Mouse (Mus musculus) ZHBTc4 (cell line): ENCODE data around the gene Golga4.
"Not testable (repeated sequence)": the region's sequence is repeated elsewhere in the genome, so short reads cannot be mapped to it uniquely, and the experiment has no call there.

Experiments
- DNase-seq: peaks from one replicate; pipeline ENCODE4 v3.0.0-alpha.2; 2011; ENCODE audit warnings: low read depth, low spot score

Golga4 gene

GRCm38 (mm10) chr9:118585998-118586397 is 79.9 kb downstream of the Golga4 start:
- no peak for DNase-seq

- DNase-seq = no peak
These were observed 81.0 kb downstream of the Golga4 start for GRCm38 (mm10) chr9:118587115-118587514.

- peak; percentile 46 for DNase-seq
These were observed 83.2 kb downstream of the Golga4 start for GRCm38 (mm10) chr9:118589249-118589648.

GRCm38 (mm10) chr9:118590230-118590629 is 84.2 kb downstream of the Golga4 start:
- no peak for DNase-seq

- DNase-seq = no peak
These were observed 85.6 kb downstream of the Golga4 start for GRCm38 (mm10) chr9:118591633-118592032.

- peak; percentile 83 for DNase-seq
These were observed 86.7 kb downstream of the Golga4 start for GRCm38 (mm10) chr9:118592585-118593249.

- no peak for DNase-seq
These were observed 87.4 kb downstream of the Golga4 start for GRCm38 (mm10) chr9:118593443-118593842.

GRCm38 (mm10) chr9:118596767-118597166 is 90.7 kb downstream of the Golga4 start:
- peak; percentile 42 for DNase-seq

- DNase-seq = not testable (repeated sequence)
These were observed 94.3 kb downstream of the Golga4 start for GRCm38 (mm10) chr9:118600393-118600792.

- peak; percentile 85 for DNase-seq
These were observed 96.5 kb downstream of the Golga4 start for GRCm38 (mm10) chr9:118602576-118602975.

GRCm38 (mm10) chr9:118606148-118606816 is 100.2 kb downstream of the Golga4 start, which contains the start of gene Itga9:
TSS of gene Itga9 (plus strand) at chr9:118606690.
- peak; percentile 74 for DNase-seq

GRCm38 (mm10) chr9:118606817-118607371 is 100.8 kb downstream of the Golga4 start:
- peak; percentile 40 for DNase-seq

- DNase-seq = peak; percentile 88
These were observed 101.8 kb downstream of the Golga4 start for GRCm38 (mm10) chr9:118607701-118608401.

- no peak for DNase-seq
These were observed 102.5 kb downstream of the Golga4 start for GRCm38 (mm10) chr9:118608556-118608955.

GRCm38 (mm10) chr9:118610060-118610459 is 104.0 kb downstream of the Golga4 start:
- DNase-seq = no peak

GRCm38 (mm10) chr9:118611111-118611541 is 105.1 kb downstream of the Golga4 start:
- DNase-seq = no peak

GRCm38 (mm10) chr9:118611958-118612581 is 106.0 kb downstream of the Golga4 start:
- DNase-seq = peak; percentile 37

- DNase-seq = no peak
These were observed 111.2 kb downstream of the Golga4 start for GRCm38 (mm10) chr9:118617237-118617636.

- no peak for DNase-seq
These were observed 112.7 kb downstream of the Golga4 start for GRCm38 (mm10) chr9:118618732-118619250.

- DNase-seq = no peak
These were observed 114.7 kb downstream of the Golga4 start for GRCm38 (mm10) chr9:118620807-118621206.

- DNase-seq = no peak
These were observed 115.6 kb downstream of the Golga4 start for GRCm38 (mm10) chr9:118621691-118622090.
